Mouse (Mus musculus): ENCODE data around the gene Zfp64. TPM values are rescaled to one million over a fixed set of nuclear protein-coding genes. Genes with fewer than 3 reads are reported as not detected.

Gene Zfp64
- polyA plus RNA-seq, 1 experiment from 2014 or later = 7.8 TPM

GRCm38 (mm10) chr2:168935165-168935564 is 20.2 kb downstream of the Zfp64 start:
- no peaks in the 10 kb centered on the region for H3K27me3 ChIP-seq (ENCODE audit: control insufficient read depth, insufficient read depth, low read depth, low read length)
- no peaks in the 10 kb centered on the region for H3K4me1 ChIP-seq (ENCODE audit: control insufficient read depth, low read depth, low read length)
- no peak overlapping the region for H3K27ac ChIP-seq (ENCODE audit: low read length)
- ATAC-seq (ENCODE audit: low read depth) = no peak
- H3K9me3 ChIP-seq (replicated peaks; ENCODE audit: control insufficient read depth, low read length) = no peaks in the 10 kb centered on the region
- peaks cover 11% of the 10 kb centered on the region for H3K36me3 ChIP-seq (ENCODE audit: control insufficient read depth, insufficient read depth)
- H3K4me3 ChIP-seq (ENCODE audit: low read depth, low read length) = no peak overlapping the region
- H3K4me2 ChIP-seq (ENCODE audit: low read depth, low read length) = no peak overlapping the region
- no peak overlapping the region for H3K9ac ChIP-seq (ENCODE audit: low read depth, low read length)
- WGBS (ENCODE audit: insufficient replicate concordance) = 94% methylated on average over 32 of the region's 35 CpGs

GRCm38 (mm10) chr2:168931686-168932085 is 23.7 kb downstream of the Zfp64 start:
- no peak overlapping the region for H3K27ac ChIP-seq (ENCODE audit: low read length)
- WGBS (ENCODE audit: insufficient replicate concordance) = 88% methylated on average over 14 of the region's 14 CpGs
- H3K27me3 ChIP-seq (ENCODE audit: control insufficient read depth, insufficient read depth, low read depth, low read length) = no peaks in the 10 kb centered on the region
- H3K4me1 ChIP-seq (ENCODE audit: control insufficient read depth, low read depth, low read length) = no peaks in the 10 kb centered on the region
- no peak for ATAC-seq (ENCODE audit: low read depth)
- no peak overlapping the region for H3K4me2 ChIP-seq (ENCODE audit: low read depth, low read length)
- no peak overlapping the region for H3K9ac ChIP-seq (ENCODE audit: low read depth, low read length)
- H3K9me3 ChIP-seq (replicated peaks; ENCODE audit: control insufficient read depth, low read length) = no peaks in the 10 kb centered on the region
- peaks cover 2% of the 10 kb centered on the region for H3K36me3 ChIP-seq (ENCODE audit: control insufficient read depth, insufficient read depth)
- H3K4me3 ChIP-seq (ENCODE audit: low read depth, low read length) = no peak overlapping the region

- Histone ChIP-seq H3K4me2 (ENCODE audit: low read depth, low read length) (no peak overlapping the region), H3K9me3 (replicated peaks; ENCODE audit: control insufficient read depth, low read length) (no peaks in the 10 kb centered on the region), H3K4me3 (ENCODE audit: low read depth, low read length) (no peak overlapping the region), H3K4me1 (ENCODE audit: control insufficient read depth, low read depth, low read length) (no peaks in the 10 kb centered on the region), H3K9ac (ENCODE audit: low read depth, low read length) (no peak overlapping the region), H3K27ac (ENCODE audit: low read length) (no peak overlapping the region), H3K36me3 (ENCODE audit: control insufficient read depth, insufficient read depth) (peaks cover 16% of the 10 kb centered on the region), H3K27me3 (ENCODE audit: control insufficient read depth, insufficient read depth, low read depth, low read length) (no peaks in the 10 kb centered on the region)
- no peak for ATAC-seq (ENCODE audit: low read depth)
- 23% methylated on average over 10 of the region's 10 CpGs for WGBS (ENCODE audit: insufficient replicate concordance)
Observed at GRCm38 (mm10) chr2:168929691-168930090, 25.7 kb downstream of the Zfp64 start.

- Histone ChIP-seq H3K36me3 (ENCODE audit: control insufficient read depth, insufficient read depth) (peaks cover 18% of the 10 kb centered on the region), H3K4me1 (ENCODE audit: control insufficient read depth, low read depth, low read length) (no peaks in the 10 kb centered on the region), H3K27ac (ENCODE audit: low read length) (no peak overlapping the region), H3K27me3 (ENCODE audit: control insufficient read depth, insufficient read depth, low read depth, low read length) (no peaks in the 10 kb centered on the region), H3K4me2 (ENCODE audit: low read depth, low read length) (no peak overlapping the region), H3K9ac (ENCODE audit: low read depth, low read length) (no peak overlapping the region), H3K4me3 (ENCODE audit: low read depth, low read length) (no peak overlapping the region), H3K9me3 (replicated peaks; ENCODE audit: control insufficient read depth, low read length) (no peaks in the 10 kb centered on the region)
- ATAC-seq (ENCODE audit: low read depth) = no peak
- 81% methylated on average over 7 of the region's 7 CpGs for WGBS (ENCODE audit: insufficient replicate concordance)
Observed at GRCm38 (mm10) chr2:168927401-168927800, 28.0 kb downstream of the Zfp64 start.

GRCm38 (mm10) chr2:168926257-168926810 is 29.1 kb downstream of the Zfp64 start:
- H3K4me3 ChIP-seq (ENCODE audit: low read depth, low read length) = no peak overlapping the region
- H3K4me2 ChIP-seq (ENCODE audit: low read depth, low read length) = no peak overlapping the region
- no peak for ATAC-seq (ENCODE audit: low read depth)
- no peaks in the 10 kb centered on the region for H3K27me3 ChIP-seq (ENCODE audit: control insufficient read depth, insufficient read depth, low read depth, low read length)
- peaks cover 18% of the 10 kb centered on the region for H3K36me3 ChIP-seq (ENCODE audit: control insufficient read depth, insufficient read depth)
- H3K9ac ChIP-seq (ENCODE audit: low read depth, low read length) = no peak overlapping the region
- no peak overlapping the region for H3K27ac ChIP-seq (ENCODE audit: low read length)
- WGBS (ENCODE audit: insufficient replicate concordance) = 89% methylated on average over 37 of the region's 37 CpGs
- H3K9me3 ChIP-seq (replicated peaks; ENCODE audit: control insufficient read depth, low read length) = no peaks in the 10 kb centered on the region
- H3K4me1 ChIP-seq (ENCODE audit: control insufficient read depth, low read depth, low read length) = no peaks in the 10 kb centered on the region

DNA sequence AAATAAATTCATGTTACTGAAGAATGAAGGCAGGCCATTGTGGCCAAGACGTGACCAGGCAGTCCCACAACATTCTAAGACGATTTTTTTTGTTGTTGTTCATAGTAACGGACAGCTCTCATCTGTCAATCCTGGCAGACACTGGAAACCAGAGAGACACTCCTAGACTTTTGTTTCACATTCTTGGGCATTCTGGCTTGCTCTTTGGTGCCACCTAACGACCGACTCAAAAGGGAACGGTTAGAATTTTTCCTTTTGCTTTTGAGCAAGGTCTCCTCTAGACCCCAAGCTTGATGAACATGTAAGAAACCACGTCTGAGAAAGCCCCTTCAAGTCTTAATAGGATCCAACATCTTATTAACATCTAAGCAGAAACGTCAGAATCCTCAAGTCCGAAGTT is 31.7 kb downstream of the Zfp64 start:
- Histone ChIP-seq H3K4me3 (ENCODE audit: low read depth, low read length) (no peak overlapping the region), H3K36me3 (ENCODE audit: control insufficient read depth, insufficient read depth) (peaks cover 18% of the 10 kb centered on the region), H3K4me1 (ENCODE audit: control insufficient read depth, low read depth, low read length) (no peaks in the 10 kb centered on the region), H3K4me2 (ENCODE audit: low read depth, low read length) (no peak overlapping the region), H3K9ac (ENCODE audit: low read depth, low read length) (no peak overlapping the region), H3K9me3 (replicated peaks; ENCODE audit: control insufficient read depth, low read length) (no peaks in the 10 kb centered on the region), H3K27me3 (ENCODE audit: control insufficient read depth, insufficient read depth, low read depth, low read length) (no peaks in the 10 kb centered on the region), H3K27ac (ENCODE audit: low read length) (no peak overlapping the region)
- WGBS (ENCODE audit: insufficient replicate concordance) = 20% methylated on average over 9 of the region's 9 CpGs
- no peak for ATAC-seq (ENCODE audit: low read depth)

DNA sequence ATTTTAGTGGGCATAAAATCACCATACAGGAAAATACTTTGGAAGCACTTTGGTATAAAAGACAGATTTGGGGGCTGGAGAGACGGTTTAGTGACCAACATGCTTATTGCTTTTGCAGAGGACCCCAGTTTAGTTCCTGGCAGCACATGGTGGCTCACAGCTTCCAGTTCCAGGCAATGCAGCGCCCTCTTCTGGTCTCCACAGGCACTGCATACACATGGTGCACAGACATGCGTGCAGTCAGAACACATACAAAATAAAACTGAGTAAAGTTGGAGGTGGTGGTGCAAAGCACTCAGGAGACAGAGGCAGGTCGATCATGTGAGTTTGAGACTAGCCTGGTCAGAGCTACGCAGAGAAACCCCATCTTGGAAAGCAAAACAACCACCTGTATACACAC is 32.9 kb downstream of the Zfp64 start:
- no peaks in the 10 kb centered on the region for H3K4me1 ChIP-seq (ENCODE audit: control insufficient read depth, low read depth, low read length)
- no peaks in the 10 kb centered on the region for H3K27me3 ChIP-seq (ENCODE audit: control insufficient read depth, insufficient read depth, low read depth, low read length)
- H3K27ac ChIP-seq (ENCODE audit: low read length) = no peak overlapping the region
- no peak overlapping the region for H3K4me3 ChIP-seq (ENCODE audit: low read depth, low read length)
- 71% methylated on average over 5 of the region's 5 CpGs for WGBS (ENCODE audit: insufficient replicate concordance)
- H3K36me3 ChIP-seq (ENCODE audit: control insufficient read depth, insufficient read depth) = peaks cover 18% of the 10 kb centered on the region
- H3K4me2 ChIP-seq (ENCODE audit: low read depth, low read length) = no peak overlapping the region
- H3K9me3 ChIP-seq (replicated peaks; ENCODE audit: control insufficient read depth, low read length) = no peaks in the 10 kb centered on the region
- no peak for ATAC-seq (ENCODE audit: low read depth)
- H3K9ac ChIP-seq (ENCODE audit: low read depth, low read length) = no peak overlapping the region

GRCm38 (mm10) chr2:168920007-168920406 is 35.4 kb downstream of the Zfp64 start:
- Histone ChIP-seq H3K27ac (ENCODE audit: low read length) (no peak overlapping the region), H3K4me3 (ENCODE audit: low read depth, low read length) (no peak overlapping the region), H3K36me3 (ENCODE audit: control insufficient read depth, insufficient read depth) (peaks cover 2% of the 10 kb centered on the region; the same call in 1 of the 2 replicates), H3K4me2 (ENCODE audit: low read depth, low read length) (no peak overlapping the region), H3K9me3 (replicated peaks; ENCODE audit: control insufficient read depth, low read length) (no peaks in the 10 kb centered on the region), H3K4me1 (ENCODE audit: control insufficient read depth, low read depth, low read length) (no peaks in the 10 kb centered on the region), H3K27me3 (ENCODE audit: control insufficient read depth, insufficient read depth, low read depth, low read length) (no peaks in the 10 kb centered on the region), H3K9ac (ENCODE audit: low read depth, low read length) (no peak overlapping the region)
- 60% methylated on average over 15 of the region's 15 CpGs for WGBS (ENCODE audit: insufficient replicate concordance)
- no peak for ATAC-seq (ENCODE audit: low read depth)

DNA sequence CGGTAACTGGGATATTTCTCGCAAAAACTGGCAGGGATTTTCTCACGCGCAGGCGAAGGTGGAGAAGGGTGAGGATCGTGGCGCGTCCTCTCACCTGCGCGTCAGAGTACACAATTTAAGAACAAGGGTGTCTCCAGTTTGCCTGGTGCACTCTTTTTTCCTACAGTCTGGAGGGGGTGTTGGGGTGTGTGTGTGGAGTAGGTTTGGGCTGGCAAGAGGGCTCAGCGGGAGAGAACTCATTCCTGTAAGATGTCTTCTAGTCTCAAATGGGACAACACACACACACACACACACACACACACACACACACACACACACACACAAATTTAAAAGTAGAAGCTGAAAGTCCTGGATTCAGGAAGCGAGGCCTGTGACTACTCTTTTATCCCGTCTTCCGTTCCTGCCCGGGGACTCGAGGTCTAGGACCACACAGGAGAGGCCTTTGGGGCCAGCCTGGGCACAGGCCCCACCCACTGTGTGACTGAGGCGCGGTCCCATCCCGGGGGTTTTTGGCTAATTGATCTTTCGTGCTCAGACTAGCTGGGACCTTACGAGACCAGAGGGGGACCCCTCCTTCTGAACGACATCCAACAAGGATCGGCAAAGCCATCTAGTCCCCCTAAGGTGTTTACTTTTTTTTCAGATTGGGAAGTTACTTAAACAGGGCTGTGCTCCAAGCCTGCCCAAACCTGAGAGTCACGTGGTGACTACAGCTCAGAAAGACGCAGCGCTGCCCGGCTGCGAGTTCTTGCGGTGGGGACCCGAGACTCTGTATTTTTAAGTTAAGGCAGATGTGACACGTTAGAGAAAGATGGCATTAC is 42.3 kb downstream of the Zfp64 start:
- H3K27ac ChIP-seq (ENCODE audit: low read length) = no peak overlapping the region
- no peak overlapping the region for H3K9ac ChIP-seq (ENCODE audit: low read depth, low read length)
- 3% methylated on average over 31 of the region's 31 CpGs for WGBS (ENCODE audit: insufficient replicate concordance)
- no peaks in the 10 kb centered on the region for H3K36me3 ChIP-seq (ENCODE audit: control insufficient read depth, insufficient read depth)
- no peaks in the 10 kb centered on the region for H3K9me3 ChIP-seq (replicated peaks; ENCODE audit: control insufficient read depth, low read length)
- no peaks in the 10 kb centered on the region; the same call in none of the 2 replicates for H3K4me1 ChIP-seq (ENCODE audit: control insufficient read depth, low read depth, low read length)
- no peak for ATAC-seq (ENCODE audit: low read depth)
- H3K4me2 ChIP-seq (ENCODE audit: low read depth, low read length) = peak overlapping the region; percentile 57
- H3K27me3 ChIP-seq (ENCODE audit: control insufficient read depth, insufficient read depth, low read depth, low read length) = peaks cover 36% of the 10 kb centered on the region
- H3K4me3 ChIP-seq (ENCODE audit: low read depth, low read length) = peak overlapping the region; percentile 45
